Mouse (Mus musculus): ENCODE results near the gene 4933407L21Rik. TPM values are rescaled to one million over a fixed set of nuclear protein-coding genes. Genes with fewer than 3 reads are reported as not detected.
"Not testable (repeated sequence)": the region's sequence is repeated elsewhere in the genome, so short reads cannot be mapped to it uniquely, and the experiment has no call there.

Gene 4933407L21Rik
- polyA plus RNA-seq, 1 experiment from 2014 or later: 0.11 TPM

DNA sequence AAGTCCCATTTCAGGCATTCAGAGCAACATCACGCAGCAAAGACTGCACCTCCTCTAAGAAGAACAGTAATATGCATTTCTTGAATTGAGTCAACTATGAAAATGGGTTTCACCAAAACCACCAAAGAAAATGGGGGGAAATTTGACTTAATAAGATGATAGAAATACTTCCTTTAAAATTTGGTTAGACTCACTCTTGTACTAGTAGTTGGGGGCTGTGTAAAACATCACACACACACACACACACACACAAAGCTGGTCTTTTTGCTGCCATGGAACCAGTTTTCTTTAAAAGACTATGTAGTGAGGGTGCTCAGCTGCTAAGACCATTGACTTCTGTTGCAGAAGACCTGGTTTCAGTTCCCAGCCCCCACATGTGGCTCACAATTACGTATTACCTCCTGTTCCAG lies 45.2 kb downstream of the 4933407L21Rik start:
- Histone ChIP-seq H3K27me3 (ENCODE audit: control insufficient read depth, insufficient read depth, low read length) (no peaks in the 10 kb centered on the region), H3K9me3 (ENCODE audit: control insufficient read depth, low read length) (no peaks in the 10 kb centered on the region), H3K9ac (ENCODE audit: low read length) (no peak overlapping the region), H3K27ac (replicated peaks; ENCODE audit: low read depth, low read length) (no peak overlapping the region), H3K4me1 (ENCODE audit: control insufficient read depth, insufficient read depth, low read length) (no peaks in the 10 kb centered on the region), H3K4me2 (ENCODE audit: low read depth, severe bottlenecking) (no peak overlapping the region), H3K4me3 (ENCODE audit: low read depth, low read length) (no peak overlapping the region), H3K36me3 (ENCODE audit: control insufficient read depth, insufficient read depth, low read length) (no peaks in the 10 kb centered on the region)
- ATAC-seq (ENCODE audit: insufficient number of reproducible peaks, low FRiP score, low TSS enrichment, low read depth): no peak
- 92% methylated on average over 2 of the region's 2 CpGs for WGBS
- no peak for DNase-seq (ENCODE audit: low spot score)

DNA sequence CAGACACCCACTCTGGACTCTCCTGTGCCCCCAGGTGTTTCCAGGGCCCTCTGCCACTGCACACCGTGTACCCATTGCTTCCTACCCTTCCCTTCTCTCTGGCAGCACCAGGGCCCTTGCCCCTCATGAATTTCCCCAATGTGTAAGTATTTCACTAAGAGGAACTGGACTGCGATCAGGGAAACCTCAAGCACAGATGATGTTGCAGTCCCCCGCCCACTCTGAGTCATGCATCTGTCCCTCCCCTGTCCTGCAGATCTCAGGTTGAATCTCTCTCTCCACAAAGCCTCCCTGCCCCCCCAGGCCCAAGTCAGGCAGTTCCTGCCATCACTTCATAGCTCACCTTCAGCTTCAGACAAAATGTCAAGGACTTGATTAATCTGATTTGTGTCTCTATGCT lies 49.4 kb downstream of the 4933407L21Rik start:
- no peak for DNase-seq (ENCODE audit: low spot score)
- H3K4me1 ChIP-seq (ENCODE audit: control insufficient read depth, insufficient read depth, low read length): no peaks in the 10 kb centered on the region

DNA sequence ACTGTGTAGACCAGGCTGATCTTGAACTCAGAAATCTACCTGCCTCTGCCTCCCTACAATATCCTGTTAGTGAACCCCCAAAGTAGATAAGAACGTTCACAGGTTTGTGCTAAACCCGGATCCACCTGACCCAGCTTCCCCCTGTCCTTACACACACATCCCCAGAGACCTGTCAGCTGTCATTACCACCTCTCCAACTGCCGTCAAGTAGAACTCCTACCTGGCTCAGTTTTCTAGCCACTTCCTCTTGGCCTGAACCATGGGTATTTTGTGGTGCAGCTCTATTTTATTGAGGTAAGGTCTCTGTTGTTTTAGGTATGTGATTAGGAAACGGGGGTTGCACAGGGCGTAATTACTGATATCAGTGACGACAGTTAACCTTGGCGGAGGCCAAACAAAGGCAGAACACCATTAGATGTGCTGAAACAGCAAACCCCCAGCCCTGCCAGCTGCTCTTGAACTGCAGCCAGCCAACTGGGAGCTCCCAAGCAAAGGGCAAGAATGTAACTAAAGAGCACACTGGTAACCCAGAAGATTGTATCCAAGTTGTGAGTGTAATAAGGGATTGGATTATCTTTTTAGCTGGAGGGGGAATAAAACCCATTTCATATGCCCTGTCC lies 53.6 kb downstream of the 4933407L21Rik start:
- no peak for ATAC-seq (ENCODE audit: insufficient number of reproducible peaks, low FRiP score, low TSS enrichment, low read depth)

More for the DNA sequence above, 49.4 kb downstream of the 4933407L21Rik start:
- Histone ChIP-seq H3K4me3 (ENCODE audit: low read depth, low read length) (no peak overlapping the region), H3K36me3 (ENCODE audit: control insufficient read depth, insufficient read depth, low read length) (no peaks in the 10 kb centered on the region), H3K27ac (replicated peaks; ENCODE audit: low read depth, low read length) (no peak overlapping the region), H3K4me2 (ENCODE audit: low read depth, severe bottlenecking) (no peak overlapping the region), H3K9me3 (ENCODE audit: control insufficient read depth, low read length) (no peaks in the 10 kb centered on the region), H3K9ac (ENCODE audit: low read length) (no peak overlapping the region), H3K27me3 (ENCODE audit: control insufficient read depth, insufficient read depth, low read length) (no peaks in the 10 kb centered on the region)
- ATAC-seq (ENCODE audit: insufficient number of reproducible peaks, low FRiP score, low TSS enrichment, low read depth): no peak
- 75% methylated on average over 3 of the region's 3 CpGs for WGBS

DNA sequence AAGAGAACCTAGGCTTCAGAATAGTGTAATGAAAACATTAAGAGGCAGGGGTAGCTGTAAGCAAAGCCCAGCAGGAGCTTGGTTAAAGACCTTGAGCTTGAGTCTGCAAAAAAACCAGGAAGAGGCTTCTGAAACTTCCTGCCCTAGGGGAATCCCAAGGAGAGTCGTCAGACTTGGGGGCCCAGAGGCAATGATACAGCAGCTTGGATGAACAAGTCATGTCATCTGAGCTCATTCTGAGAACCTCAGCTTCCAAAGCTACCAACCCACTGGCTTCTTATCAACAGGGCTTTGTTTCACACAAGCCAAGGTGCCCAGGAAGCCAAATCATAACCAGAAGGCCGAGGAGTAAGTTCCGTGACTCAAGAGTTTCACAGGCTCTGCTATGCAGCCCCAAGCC lies 57.5 kb downstream of the 4933407L21Rik start:
- Histone ChIP-seq H3K27me3 (ENCODE audit: control insufficient read depth, insufficient read depth, low read length) (no peaks in the 10 kb centered on the region), H3K4me1 (ENCODE audit: control insufficient read depth, insufficient read depth, low read length) (no peaks in the 10 kb centered on the region), H3K4me2 (ENCODE audit: low read depth, severe bottlenecking) (no peak overlapping the region), H3K27ac (replicated peaks; ENCODE audit: low read depth, low read length) (no peak overlapping the region), H3K4me3 (ENCODE audit: low read depth, low read length) (no peak overlapping the region), H3K9me3 (ENCODE audit: control insufficient read depth, low read length) (no peaks in the 10 kb centered on the region), H3K9ac (ENCODE audit: low read length) (no peak overlapping the region), H3K36me3 (ENCODE audit: control insufficient read depth, insufficient read depth, low read length) (no peaks in the 10 kb centered on the region)
- no peak for ATAC-seq (ENCODE audit: insufficient number of reproducible peaks, low FRiP score, low TSS enrichment, low read depth)
- 89% methylated on average over 3 of the region's 3 CpGs for WGBS
- no peak for DNase-seq (ENCODE audit: low spot score)

More for the DNA sequence above, 53.6 kb downstream of the 4933407L21Rik start:
- Histone ChIP-seq H3K9ac (ENCODE audit: low read length) (no peak overlapping the region), H3K4me3 (ENCODE audit: low read depth, low read length) (no peak overlapping the region), H3K36me3 (ENCODE audit: control insufficient read depth, insufficient read depth, low read length) (no peaks in the 10 kb centered on the region), H3K27me3 (ENCODE audit: control insufficient read depth, insufficient read depth, low read length) (no peaks in the 10 kb centered on the region), H3K4me2 (ENCODE audit: low read depth, severe bottlenecking) (no peak overlapping the region), H3K4me1 (ENCODE audit: control insufficient read depth, insufficient read depth, low read length) (no peaks in the 10 kb centered on the region), H3K27ac (replicated peaks; ENCODE audit: low read depth, low read length) (no peak overlapping the region), H3K9me3 (ENCODE audit: control insufficient read depth, low read length) (no peaks in the 10 kb centered on the region)
- WGBS: 66% methylated on average over 7 of the region's 7 CpGs
- DNase-seq (ENCODE audit: low spot score): no peak

DNA sequence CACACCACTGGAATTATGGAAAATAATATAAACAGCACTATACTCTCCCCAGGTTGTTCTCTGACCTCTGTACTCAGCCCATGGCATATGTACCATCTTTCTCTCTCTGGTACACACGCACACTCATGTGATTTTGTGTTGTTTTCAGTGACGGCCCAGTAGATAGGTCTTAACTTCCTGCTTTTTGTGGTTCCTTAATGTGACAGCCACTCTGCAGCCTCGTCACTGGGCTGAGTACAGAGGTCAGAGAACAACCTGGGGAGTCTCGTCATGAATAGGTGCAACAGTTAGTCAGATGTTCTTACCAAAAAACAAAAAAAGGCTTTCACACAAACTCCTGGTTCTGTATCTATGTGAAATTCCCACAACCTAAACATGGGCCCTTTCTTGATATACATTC lies 60.1 kb downstream of the 4933407L21Rik start:
- H3K27me3 ChIP-seq (ENCODE audit: control insufficient read depth, insufficient read depth, low read length): no peaks in the 10 kb centered on the region
- H3K4me3 ChIP-seq (ENCODE audit: low read depth, low read length): no peak overlapping the region
- ATAC-seq (ENCODE audit: insufficient number of reproducible peaks, low FRiP score, low TSS enrichment, low read depth) (no peak), DNase-seq (ENCODE audit: low spot score) (no peak)
- no peaks in the 10 kb centered on the region for H3K9me3 ChIP-seq (ENCODE audit: control insufficient read depth, low read length)
- H3K9ac ChIP-seq (ENCODE audit: low read length): no peak overlapping the region
- no peak overlapping the region for H3K27ac ChIP-seq (replicated peaks; ENCODE audit: low read depth, low read length)
- WGBS: 74% methylated on average over 4 of the region's 4 CpGs
- H3K4me1 ChIP-seq (ENCODE audit: control insufficient read depth, insufficient read depth, low read length): no peaks in the 10 kb centered on the region
- no peaks in the 10 kb centered on the region for H3K36me3 ChIP-seq (ENCODE audit: control insufficient read depth, insufficient read depth, low read length)
- no peak overlapping the region for H3K4me2 ChIP-seq (ENCODE audit: low read depth, severe bottlenecking)

- H3K4me2 ChIP-seq (ENCODE audit: low read depth, severe bottlenecking); H3K9ac ChIP-seq (ENCODE audit: low read length); H3K4me3 ChIP-seq (ENCODE audit: low read depth, low read length); H3K4me1 ChIP-seq (ENCODE audit: control insufficient read depth, insufficient read depth, low read length); H3K36me3 ChIP-seq (ENCODE audit: control insufficient read depth, insufficient read depth, low read length); DNase-seq (ENCODE audit: low spot score); ATAC-seq (ENCODE audit: insufficient number of reproducible peaks, low FRiP score, low TSS enrichment, low read depth); H3K9me3 ChIP-seq (ENCODE audit: control insufficient read depth, low read length); H3K27me3 ChIP-seq (ENCODE audit: control insufficient read depth, insufficient read depth, low read length); H3K27ac ChIP-seq (replicated peaks; ENCODE audit: low read depth, low read length): not testable (repeated sequence)
- 88% methylated on average over 4 of the region's 4 CpGs for WGBS
Measured at GRCm38 (mm10) chr1:85988882-85989281, 60.6 kb downstream of the 4933407L21Rik start.

Other genes with a start within 250 kb of the 4933407L21Rik start
- gene A630001G21Rik, start 149.8 kb upstream of the 4933407L21Rik start, polyA plus RNA-seq (2014; fragmentation: Nextera tagmentation; extraction: Ambion mirVana): 0.64 and 0.70 TPM in 2 replicates
- gene Cab39, start 135.0 kb upstream of the 4933407L21Rik start, polyA plus RNA-seq (2014; fragmentation: Nextera tagmentation; extraction: Ambion mirVana): 40.3 and 45.2 TPM in 2 replicates
- gene Itm2c, start 34.2 kb upstream of the 4933407L21Rik start, polyA plus RNA-seq (2014; fragmentation: Nextera tagmentation; extraction: Ambion mirVana): 105 and 125 TPM in 2 replicates
- not detected in 2 replicates for gene Gpr55, start 32.5 kb downstream of the 4933407L21Rik start, polyA plus RNA-seq (2014; fragmentation: Nextera tagmentation; extraction: Ambion mirVana)
- not detected in 2 replicates for gene Spata3, start 88.3 kb downstream of the 4933407L21Rik start, polyA plus RNA-seq (2014; fragmentation: Nextera tagmentation; extraction: Ambion mirVana)
- 0.35 and 0.49 TPM in 2 replicates for gene 2810459M11Rik, start 117.4 kb downstream of the 4933407L21Rik start, polyA plus RNA-seq (2014; fragmentation: Nextera tagmentation; extraction: Ambion mirVana)
- 222 and 230 TPM in 2 replicates for gene Psmd1, start 135.9 kb downstream of the 4933407L21Rik start, polyA plus RNA-seq (2014; fragmentation: Nextera tagmentation; extraction: Ambion mirVana)
- 0.44 and 0.60 TPM in 2 replicates for gene Htr2b, start 183.5 kb downstream of the 4933407L21Rik start, polyA plus RNA-seq (2014; fragmentation: Nextera tagmentation; extraction: Ambion mirVana)
- 0.44 TPM in 1 of 2 replicates, not detected in the other for gene Gm21972, start 205.2 kb downstream of the 4933407L21Rik start, polyA plus RNA-seq (2014; fragmentation: Nextera tagmentation; extraction: Ambion mirVana)
- 29.8 and 30.7 TPM in 2 replicates for gene Armc9, start 226.3 kb downstream of the 4933407L21Rik start, polyA plus RNA-seq (2014; fragmentation: Nextera tagmentation; extraction: Ambion mirVana)

Measured in limb, embryonic 11.5 days (tissue).